Mouse (Mus musculus): ENCODE measurements at regions not wholly inside any gene's neighbourhood (a gene's known extent, or its start where the extent isn't known, plus 50 kb on each side); places are given as distances from the start of the nearest gene placed in this dataset.

DNA sequence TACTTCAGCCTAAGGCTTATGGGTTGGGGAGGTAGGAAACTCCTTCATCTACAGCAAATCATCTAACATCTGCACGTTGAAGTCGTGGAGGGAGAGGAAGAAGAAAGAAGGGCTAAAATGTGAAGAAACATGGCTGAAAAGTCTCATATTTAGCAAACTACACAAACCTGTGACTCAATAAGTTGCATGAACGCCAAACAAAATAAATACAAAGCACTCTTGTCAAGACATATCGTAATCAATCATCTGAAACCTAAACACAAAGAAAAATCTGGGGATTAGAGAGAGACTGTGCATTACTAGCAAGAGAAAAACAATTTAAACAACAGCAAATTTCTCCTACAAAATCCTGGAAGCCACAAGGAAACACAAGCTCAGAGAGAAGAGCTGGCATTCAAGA, 322.7 kb downstream of the Sorl1 start:
- TF ChIP-seq POLR2A (IDR thresholded peaks at IDR 0.05; ENCODE audit: control insufficient read depth, extremely low read depth, insufficient read depth, low read length, poor library complexity), result no peak
- no peak for TF ChIP-seq CTCF (IDR thresholded peaks at IDR 0.05; ENCODE audit: borderline replicate concordance, control insufficient read depth, extremely low read depth, insufficient read depth, low read length, poor library complexity)
